Mouse (Mus musculus): ENCODE results near the gene 7530416G11Rik. TPM values are rescaled to one million over a fixed set of nuclear protein-coding genes. Genes with fewer than 3 reads are reported as not detected.
A peak's percentile ranks its signal among the peaks of the same experiment; 100 is the strongest.

7530416G11Rik gene
- total RNA-seq (2021) = not detected

DNA sequence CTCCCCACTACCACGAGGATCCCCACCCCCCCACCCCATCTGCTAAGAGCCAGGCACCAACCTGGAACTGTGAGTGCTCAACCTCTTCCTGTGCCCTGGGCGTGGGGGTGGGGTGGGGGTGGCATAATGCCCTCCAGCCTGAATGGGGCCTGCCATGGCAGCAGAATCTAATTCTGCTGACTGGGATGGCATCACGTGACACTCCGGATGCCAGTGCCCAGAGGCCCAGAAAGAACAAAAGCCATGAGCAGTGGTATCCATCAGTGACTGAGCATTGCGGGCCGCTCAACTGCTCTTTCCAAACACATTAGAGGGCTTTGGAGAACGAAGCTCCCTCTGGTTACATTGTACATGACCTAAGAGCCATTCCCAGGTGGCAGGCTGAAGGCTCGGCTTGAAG, at the start of gene 7530416G11Rik:
Gene 7530416G11Rik, minus strand, starts transcription at position 101 of the 400 bp plus-strand sequence.
- DNase-seq (ENCODE audit: extremely low spot score in 1 of 2, low spot score in 1 of 2) = no peak

DNA sequence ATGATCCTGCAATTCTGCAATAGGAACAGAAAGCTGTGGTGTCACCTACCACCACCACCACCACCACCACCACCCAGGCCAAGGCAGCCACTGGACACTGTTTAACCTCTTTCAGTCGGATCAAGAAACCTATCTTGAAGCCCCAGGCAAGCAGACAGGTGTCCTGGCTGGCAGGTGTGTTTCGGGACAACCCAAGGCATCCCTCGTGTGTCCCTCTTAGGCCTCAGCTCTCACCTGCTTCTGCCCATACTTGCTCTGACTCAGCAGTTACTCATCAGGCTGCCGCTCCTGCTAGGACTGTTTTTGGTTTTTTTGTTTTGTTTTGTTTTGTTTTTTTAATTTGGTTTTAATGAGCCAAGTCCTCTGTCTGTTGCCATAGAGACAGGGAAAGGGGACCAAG, 43.5 kb upstream of the 7530416G11Rik start:
- no peak for DNase-seq (ENCODE audit: extremely low spot score in 1 of 2, low spot score in 1 of 2)

DNA sequence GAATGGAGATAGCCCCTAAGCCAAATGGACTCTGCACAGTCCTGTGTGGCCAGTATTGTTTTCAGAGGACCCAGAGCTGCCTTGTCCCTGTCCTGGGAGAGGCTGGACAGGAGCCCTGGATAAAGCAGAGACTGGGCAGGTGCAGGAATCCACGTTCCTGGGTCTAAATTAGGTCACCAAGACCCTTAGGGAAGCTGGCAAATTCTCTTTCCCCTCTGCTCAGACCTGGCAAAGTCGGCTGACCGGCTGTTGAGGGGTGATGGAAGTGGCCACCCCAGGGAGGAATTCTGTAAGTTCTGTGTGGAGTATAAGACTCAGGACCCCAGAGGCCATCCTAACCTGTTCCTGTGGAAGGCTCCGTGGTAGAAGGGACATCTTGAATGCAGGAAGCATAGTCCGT, 42.3 kb upstream of the 7530416G11Rik start:
- no peak for DNase-seq (ENCODE audit: extremely low spot score in 1 of 2, low spot score in 1 of 2)

DNA sequence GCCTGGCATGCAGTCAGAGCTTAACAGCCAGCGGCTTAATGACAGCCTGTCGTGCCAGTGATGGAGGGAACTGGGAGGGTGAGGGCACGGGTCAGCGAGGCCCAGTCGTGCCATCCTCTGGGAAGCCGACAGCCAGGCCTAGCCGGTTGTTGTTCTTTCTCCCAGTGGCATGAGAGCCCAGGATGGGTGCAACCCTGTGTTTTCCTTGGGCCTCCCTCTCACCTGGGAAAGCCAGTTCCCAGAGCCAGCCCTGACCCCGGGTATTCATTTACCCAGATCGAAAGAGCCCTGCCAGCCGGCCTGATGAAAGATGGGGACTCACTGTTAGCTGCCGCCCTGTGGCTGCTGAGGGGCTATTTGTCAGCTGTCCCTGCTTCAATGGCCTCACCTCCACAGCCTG, 35.1 kb upstream of the 7530416G11Rik start:
- no peak for DNase-seq (ENCODE audit: extremely low spot score in 1 of 2, low spot score in 1 of 2)

DNA sequence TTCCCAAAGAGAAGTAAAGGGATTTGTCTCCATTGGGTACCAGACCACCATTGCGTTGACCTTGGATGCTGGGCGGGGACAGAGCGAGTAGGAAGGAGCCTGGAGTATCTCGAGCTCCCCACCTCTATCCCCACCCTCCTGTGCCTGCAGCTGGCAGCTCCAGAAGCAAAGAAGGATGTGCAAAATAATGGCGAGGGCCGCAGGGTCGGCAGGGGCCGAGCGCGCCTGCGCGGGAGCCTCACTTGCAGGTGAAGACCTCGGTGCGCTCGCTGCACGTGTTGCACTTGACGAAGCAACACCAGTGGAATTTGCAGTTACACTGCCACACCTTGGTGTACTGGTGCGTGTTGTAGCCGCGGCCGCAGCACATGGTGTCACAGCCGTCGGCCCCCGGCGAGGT, 34.1 kb upstream of the 7530416G11Rik start:
- no peak for DNase-seq (ENCODE audit: extremely low spot score in 1 of 2, low spot score in 1 of 2)

DNA sequence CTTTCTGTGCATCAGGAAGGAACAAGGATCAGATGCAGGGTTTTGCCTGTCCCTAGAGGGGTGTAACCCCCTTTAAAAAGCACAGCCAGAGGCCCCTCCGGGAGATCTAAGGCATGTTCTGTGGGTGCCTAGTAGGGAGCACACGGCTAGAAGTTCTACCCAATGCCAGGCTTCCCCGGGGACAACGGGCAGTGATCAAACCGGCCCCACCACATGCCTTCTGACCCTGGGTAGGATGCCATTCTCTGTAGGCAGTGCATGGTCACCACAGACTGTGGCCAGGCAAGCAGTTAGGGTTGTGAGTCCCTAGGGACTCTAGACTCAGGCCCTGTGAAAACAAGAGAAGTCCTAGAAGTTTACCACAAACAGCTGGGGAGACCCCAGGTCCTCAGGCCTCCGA, 31.6 kb upstream of the 7530416G11Rik start:
- DNase-seq (ENCODE audit: extremely low spot score in 1 of 2, low spot score in 1 of 2) = no peak

DNA sequence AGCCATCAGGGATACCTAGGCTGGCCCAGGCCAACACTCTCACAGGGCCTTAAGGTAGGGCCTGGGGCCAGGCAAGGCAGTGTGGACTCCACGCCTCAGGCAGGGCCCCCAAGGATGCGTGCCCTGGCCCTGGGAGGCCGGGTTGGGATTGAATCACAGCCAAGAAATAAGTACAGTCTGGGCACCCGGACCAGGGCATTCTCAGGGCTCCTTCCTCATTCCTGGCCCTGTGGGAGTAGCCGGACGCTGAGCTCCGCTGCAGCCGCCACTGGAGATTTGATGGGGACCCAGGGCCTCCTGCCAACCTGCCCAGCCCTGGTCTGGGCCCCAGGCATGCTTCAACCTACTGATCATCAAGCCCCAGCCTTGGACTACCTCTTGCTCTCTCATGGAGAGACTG, 31.2 kb upstream of the 7530416G11Rik start:
- no peak for DNase-seq (ENCODE audit: extremely low spot score in 1 of 2, low spot score in 1 of 2)

DNA sequence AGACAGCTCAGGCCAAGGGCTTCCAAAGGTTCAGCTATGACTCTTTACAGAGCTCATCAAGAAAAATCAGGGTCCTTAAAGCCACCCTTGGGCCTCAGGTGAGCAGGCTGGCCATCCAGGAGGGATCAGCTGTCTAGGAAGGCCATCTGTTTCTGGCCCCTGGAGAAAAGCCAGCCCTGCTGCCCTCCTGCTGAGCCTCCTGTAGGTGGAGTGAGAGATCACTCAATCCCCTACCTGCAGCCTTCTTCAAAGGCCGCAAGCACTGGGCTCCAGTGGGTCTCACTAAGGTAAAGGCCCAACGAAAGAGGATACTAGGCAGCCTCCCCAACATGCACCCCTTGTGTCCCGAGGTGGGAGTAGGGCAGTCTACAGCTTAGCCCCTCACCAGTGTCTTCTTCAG, 29.0 kb upstream of the 7530416G11Rik start:
- no peak for DNase-seq (ENCODE audit: extremely low spot score in 1 of 2, low spot score in 1 of 2)

DNA sequence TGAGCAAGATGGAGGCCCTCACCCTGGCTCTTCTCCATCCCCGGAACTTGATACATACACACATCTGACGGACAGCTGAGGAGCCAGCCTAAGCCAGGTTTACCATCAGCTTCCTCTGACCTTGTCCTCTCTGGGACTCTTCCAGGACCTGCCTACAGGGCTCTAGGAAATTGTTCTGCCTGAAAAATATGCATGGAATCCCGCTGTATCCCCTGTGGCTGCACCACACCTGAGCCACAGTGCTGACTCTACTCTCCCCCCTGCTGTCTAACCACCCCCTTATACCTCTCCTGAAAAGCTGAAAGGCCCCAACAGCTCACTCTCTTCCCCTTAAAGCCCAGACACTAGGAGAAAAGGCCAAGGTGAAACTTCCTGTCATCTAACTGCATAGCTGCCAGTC, 26.9 kb upstream of the 7530416G11Rik start:
- DNase-seq (ENCODE audit: extremely low spot score in 1 of 2, low spot score in 1 of 2) = no peak

DNA sequence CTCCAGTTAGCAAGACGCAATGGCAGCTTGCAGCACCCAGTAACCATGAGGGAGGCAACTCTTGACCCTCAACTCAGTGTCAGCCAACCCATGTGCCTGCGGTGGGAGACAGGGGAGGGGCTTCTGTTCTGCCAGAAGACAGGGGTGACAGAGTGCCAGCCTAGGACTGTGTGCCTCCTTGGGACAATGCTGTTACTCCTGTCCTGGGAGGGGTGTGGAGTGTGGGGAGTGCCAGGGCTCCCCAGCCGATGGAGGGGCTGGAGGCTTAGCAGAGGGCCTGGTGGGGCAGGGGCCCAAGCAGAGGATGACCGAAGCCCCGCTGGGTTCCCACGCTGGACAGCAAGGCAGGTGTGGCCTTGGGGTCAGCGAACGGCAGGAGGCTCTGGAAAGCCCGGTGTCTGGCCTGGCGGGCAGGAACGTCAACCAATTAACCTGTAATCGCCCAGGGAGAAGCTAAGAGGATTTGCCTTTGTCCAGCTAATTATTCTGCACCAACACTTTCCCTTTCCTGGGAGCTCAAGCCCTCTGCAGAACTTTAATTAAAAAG, 21.4 kb upstream of the 7530416G11Rik start:
- DNase-seq (ENCODE audit: extremely low spot score in 1 of 2, low spot score in 1 of 2) = no peak

DNA sequence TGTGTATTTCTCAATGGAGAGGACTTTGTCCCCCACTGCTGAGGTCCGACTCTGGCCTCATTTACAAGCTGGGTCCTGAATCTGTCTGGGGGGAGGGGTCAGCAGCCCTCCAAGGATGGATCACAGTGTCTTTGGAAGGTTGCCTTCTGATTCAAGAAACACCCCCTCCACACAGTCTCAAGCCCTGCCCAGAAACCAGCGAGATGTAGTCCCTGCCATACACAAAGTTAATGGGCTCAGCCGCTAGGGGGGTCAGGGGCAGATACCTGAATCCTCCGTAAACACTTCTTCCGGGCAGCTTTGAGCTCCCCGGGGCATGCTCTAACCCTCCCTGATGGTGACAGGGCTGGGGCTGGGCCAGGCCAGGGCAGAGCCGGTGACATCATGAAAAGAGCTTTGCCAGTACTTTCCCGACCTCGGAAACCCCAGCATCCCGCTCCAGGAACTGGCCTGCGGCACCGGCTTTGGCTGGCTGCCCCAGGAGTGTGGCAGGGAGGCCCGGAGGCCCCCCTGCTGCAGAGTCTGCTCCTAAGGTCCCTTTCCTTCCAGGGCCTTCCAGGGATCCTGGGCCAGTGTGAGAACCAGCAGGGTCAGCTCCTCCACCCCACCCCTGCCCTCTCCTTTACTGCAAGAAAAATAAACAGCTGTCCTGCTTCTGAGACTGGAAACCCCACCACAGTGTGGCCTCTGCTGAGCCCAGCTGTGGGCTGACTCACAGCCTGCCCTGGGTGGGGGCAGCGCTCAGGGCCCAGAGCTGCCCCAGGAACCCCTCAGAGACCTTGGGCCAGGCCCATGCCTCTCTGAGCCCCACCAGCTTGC, 20.4 kb upstream of the 7530416G11Rik start:
- peak in 1 of 2 experiments; percentile 26 for DNase-seq (ENCODE audit: extremely low spot score in 1 of 2, low spot score in 1 of 2)

DNA sequence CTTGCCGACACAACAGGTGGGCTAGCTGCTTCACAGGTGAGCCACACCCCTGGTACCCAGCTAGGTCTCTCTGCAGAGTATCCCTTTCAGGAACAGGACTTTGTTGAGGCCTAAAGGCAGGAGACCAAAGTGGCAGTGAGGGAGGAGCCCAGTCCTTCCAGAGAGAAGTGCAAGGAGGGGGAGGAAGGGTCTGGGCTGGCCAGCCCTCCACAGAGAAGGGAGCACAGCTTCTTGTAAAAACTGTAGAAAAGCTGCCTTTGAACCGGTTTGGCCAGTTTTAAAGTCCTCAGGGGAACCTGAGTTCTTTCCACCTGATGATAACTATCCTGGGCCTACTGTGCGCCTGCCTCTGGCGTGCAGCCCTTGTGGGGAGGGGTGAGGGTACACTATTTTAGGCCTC, 16.4 kb upstream of the 7530416G11Rik start:
- no peak for DNase-seq (ENCODE audit: extremely low spot score in 1 of 2, low spot score in 1 of 2)

DNA sequence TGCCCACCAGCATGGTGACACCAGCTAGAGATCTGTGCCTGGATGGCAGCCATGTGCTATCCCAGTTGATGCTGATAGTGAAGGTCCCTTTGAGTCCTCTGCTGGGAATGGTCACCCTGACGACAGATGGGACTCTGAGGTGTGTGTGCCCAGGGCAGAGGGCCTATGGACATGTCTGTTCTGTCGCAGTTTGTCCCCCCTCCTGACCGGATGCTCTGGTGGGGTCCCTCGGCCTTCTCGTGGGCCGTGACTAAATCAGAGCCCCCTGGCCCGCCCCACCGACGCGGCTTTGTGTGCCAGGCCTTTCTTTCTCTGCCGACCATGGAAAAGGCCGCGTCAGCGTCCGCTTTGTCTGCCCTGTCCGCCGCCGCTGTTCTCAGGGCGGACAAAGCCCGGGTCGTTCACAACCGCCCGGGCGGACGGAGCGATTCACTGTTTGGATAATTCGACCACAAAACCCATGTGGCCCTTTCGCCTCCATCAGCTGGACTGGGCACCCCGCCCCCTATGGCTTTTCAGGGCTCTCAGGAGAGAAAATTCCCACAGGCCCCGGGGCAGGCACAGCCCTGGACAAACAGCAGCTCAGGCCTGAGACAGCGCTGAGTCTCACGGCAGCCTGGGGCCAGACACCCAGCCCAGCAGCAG, 4.5 kb upstream of the 7530416G11Rik start:
- no peak for DNase-seq (ENCODE audit: extremely low spot score in 1 of 2, low spot score in 1 of 2)

DNA sequence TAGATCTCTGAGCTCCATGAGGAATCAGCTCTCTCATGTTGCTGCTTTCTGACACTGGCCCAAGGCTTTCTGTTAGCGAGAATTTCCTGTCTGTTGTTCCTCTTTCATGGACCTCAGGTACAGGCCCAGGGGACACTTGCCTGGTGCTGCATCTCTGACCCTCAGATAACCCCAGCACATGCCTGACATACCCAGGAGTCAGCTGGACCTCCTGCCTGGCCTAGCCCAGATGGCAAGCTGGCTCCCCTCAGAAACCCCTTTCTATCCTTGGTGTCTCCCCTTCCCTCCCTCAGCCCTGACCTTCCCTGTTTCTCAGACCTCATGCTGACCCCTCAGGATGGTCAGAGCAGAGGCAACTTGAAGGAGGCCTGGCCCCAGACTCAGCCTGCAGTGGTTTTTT, 3.7 kb upstream of the 7530416G11Rik start:
- DNase-seq (ENCODE audit: extremely low spot score in 1 of 2, low spot score in 1 of 2) = no peak

DNA sequence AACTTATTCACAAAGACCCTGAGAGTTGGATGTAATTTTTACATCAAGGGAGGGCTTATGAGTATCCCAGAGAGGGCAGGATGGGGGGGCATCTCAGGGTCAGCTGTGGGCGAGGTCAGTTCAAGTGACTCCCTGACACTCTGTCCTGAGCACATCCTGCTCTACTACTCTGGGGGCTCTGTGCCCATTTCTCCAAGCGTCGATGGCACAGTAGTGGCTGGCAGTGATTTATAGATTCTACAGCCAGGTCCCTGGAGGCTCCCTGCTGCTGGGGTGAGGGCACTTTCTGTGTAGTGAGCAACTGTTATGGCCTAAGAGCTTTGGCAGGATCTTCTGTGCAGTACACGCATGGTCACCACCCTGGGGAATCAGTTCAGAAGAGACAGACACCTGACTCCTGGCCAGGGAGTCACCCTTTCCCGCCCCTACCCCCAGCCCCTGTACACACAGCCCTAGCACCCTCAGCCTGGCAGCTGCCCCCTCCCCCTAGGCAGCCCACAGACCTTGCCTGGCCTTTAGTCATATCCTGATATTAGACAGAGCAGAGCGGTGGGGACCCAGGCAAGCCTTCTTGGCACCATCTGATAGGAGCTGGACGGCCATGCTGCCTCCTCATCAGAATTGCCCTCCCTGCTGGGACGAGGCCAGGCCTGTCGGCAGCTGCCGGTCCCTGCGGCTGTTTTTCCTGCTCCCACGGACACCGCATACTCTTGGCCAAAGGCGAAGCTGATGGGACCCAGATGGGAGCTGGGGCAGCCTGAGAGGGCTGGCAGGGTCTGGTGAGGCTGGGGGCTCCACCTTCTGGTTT, 2.3 kb upstream of the 7530416G11Rik start:
- peak in 1 of 2 experiments; percentile 33 for DNase-seq (ENCODE audit: extremely low spot score in 1 of 2, low spot score in 1 of 2)

DNA sequence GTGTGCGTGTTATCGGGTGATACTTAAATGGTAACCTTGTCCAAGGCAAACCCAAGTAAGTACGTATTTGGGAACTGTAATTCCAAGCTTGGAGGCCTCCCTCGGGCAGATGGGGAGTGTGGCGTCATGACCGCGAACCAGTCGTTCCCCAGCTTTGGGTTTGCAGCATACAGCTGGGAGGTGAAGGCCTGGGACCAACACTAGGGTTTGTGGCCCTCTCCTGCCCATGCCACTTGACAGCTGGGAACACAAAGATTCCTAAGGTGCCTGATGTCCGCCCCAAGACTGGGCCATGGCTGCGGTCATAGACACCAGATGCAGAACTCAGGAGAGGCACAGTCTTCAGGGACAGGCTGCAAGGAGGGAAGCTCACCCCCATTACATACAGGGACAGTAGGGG, 2.8 kb downstream of the 7530416G11Rik start:
- no peak for DNase-seq (ENCODE audit: extremely low spot score in 1 of 2, low spot score in 1 of 2)

DNA sequence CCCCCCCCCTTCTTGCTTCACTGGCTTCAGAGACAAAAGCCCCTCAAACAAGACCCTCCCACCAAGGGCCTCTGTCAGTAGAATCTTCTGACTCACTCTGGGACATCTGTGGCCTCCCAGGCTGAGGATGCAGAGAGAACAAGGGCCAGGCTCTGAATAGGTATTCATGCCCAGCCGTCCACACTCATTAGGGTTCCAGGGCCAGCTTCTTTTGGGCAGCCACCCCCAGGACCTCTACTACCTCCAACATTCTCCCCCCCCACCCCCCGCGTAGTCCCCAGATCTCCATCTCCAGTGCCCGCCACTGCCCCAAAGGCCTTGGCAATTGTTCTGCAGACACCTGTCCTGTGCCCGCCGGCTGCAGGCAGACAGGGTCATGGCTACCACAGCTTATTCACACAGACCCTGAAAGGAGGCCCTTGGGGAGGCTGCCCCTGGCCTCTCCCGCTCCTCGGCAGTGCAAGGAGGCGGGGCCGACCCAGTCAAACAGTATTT, 5.0 kb downstream of the 7530416G11Rik start:
- no peak for DNase-seq (ENCODE audit: extremely low spot score in 1 of 2, low spot score in 1 of 2)

DNA sequence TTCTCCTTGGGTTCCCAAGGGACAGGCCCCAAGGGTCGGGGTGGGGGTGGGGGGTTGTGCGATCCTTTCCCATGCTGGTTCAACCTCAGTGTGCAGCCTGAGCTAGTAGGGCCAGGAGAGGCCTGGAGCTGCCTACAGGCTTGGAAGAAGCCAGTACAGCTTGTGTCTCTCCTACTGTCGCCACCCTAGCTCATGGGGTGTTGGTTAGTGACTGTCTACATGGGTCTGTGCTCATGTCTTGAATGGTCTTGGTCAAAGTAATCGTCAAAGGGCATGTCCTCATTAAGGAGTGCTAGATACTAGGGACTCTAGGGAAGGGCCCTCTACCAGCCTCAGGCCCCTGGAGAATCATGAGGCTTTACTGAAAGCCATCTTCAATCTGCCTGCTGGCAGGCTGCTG, 5.5 kb downstream of the 7530416G11Rik start:
- no peak for DNase-seq (ENCODE audit: extremely low spot score in 1 of 2, low spot score in 1 of 2)

DNA sequence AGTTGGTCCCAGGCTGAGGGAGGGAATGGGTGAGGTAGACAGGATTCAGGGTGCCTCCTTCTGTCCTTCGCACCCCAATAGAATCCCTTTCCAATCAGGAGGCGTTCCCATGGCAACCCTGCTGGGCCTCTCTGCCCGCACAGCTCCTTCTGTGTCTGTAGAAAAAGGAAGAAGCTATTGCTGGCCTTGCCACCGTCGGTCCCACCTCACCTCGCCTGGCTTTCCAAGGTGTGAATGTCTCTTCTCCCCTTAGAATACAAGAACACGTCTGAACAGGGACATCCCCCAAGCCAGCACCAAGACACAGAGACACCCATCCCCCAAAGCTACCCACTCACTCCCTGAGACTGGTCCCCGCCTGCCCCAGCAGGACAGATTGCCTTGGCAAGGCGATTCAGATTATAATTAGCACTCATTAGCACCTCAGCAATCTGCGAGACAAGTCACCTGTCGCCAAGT, 8.8 kb downstream of the 7530416G11Rik start:
- DNase-seq (ENCODE audit: extremely low spot score in 1 of 2, low spot score in 1 of 2) = peak; percentile 42 to 60

DNA sequence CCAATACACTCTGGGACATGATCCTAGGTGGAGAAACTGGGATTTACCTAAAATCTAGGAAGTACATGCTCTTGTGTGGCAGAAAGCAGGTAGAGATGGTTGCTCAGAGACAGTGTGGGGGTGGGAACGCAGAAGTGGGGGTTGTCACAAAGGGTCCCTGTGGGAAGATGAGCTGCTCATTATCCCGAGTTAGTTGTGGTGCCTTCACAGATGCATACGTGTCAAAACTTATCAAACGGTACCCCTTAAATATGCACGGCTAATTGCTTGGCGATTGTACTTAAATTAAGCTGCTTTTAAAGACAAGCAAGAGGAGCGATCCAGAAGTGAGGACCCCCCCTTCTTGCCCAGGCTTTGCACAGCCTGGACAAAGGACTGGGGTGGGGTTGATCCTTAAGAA, 13.3 kb downstream of the 7530416G11Rik start:
- no peak for DNase-seq (ENCODE audit: extremely low spot score in 1 of 2, low spot score in 1 of 2)

DNA sequence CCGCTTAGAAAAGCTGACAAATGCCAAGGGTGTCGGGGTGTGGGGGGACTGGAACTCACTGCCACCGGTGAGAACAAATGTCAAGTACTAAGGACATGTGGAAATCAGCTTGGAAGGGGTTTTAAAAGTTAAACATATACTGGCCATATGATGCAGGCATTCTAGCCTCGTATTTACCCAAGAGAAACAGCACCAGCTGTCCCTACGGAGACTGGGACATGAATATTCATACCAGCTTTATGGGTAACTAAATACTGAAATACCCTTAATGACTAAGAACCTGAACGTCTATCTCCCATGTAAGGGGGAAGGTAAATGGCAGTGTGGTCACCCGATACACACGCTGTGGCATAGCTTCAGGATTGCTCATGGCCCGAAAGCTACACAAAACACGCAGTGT, 14.1 kb downstream of the 7530416G11Rik start:
- DNase-seq (ENCODE audit: extremely low spot score in 1 of 2, low spot score in 1 of 2) = no peak

Data from layer of hippocampus, postnatal 25 days (tissue).